Mouse (Mus musculus): ENCODE data around the gene Ninj1.

DNA sequence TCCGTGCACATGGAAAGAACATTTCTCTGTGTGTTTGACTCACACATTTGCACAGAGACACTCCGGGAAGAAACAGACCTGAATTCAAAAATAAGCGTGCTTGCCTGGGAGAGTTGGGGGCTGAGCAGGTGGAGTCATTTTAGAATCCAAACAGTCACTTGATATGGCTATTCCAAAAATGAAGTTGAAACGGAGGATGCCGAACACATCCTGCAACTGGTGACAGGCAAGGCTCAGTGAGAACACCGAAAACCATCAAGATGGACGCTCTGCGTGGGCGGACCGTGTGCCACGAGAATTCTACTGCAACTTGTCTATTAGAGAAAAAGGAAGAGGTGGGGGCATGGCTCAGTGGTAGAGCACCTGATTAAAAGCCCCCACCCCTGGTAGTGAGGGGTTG, 16.7 kb upstream of the Ninj1 start:
- TF ChIP-seq CTCF (IDR thresholded peaks at IDR 0.05; ENCODE audit: insufficient read depth, low read depth, low read length) = no peak
- no peak for TF ChIP-seq POLR2A (IDR thresholded peaks at IDR 0.05; ENCODE audit: insufficient read depth, low read depth, low read length)
